Mouse (Mus musculus) kidney, postnatal 14 days (tissue): ENCODE results near the gene Spag16.
"Not testable (repeated sequence)": the region's sequence is repeated elsewhere in the genome, so short reads cannot be mapped to it uniquely, and the experiment has no call there.

Source experiments
- DNase-seq: peaks from one replicate; pipeline ENCODE4 v3.0.0; 2022; ENCODE audit warnings: mixed read lengths

Gene Spag16

GRCm38 (mm10) chr1:69826806-69827703, at the start of gene Spag16:
Spag16 (plus strand) TSS chr1:69826970.
- peak; percentile 37 for DNase-seq

- peak; percentile 53 for DNase-seq
Observed at GRCm38 (mm10) chr1:69785129-69785528, 41.6 kb upstream of the Spag16 start.

- DNase-seq: no peak
Observed at GRCm38 (mm10) chr1:69786716-69787115, 40.1 kb upstream of the Spag16 start.

- no peak for DNase-seq
Observed at GRCm38 (mm10) chr1:69787379-69787778, 39.4 kb upstream of the Spag16 start.

- peak; percentile 66 for DNase-seq
Observed at GRCm38 (mm10) chr1:69790337-69791250, 36.2 kb upstream of the Spag16 start.

GRCm38 (mm10) chr1:69798948-69799565, 27.7 kb upstream of the Spag16 start:
- DNase-seq: no peak

GRCm38 (mm10) chr1:69810161-69810560, 16.6 kb upstream of the Spag16 start:
- DNase-seq: no peak

- not testable (repeated sequence) for DNase-seq
Observed at GRCm38 (mm10) chr1:69825635-69826034, 1.1 kb upstream of the Spag16 start.

- peak; percentile 15 for DNase-seq
Observed at GRCm38 (mm10) chr1:69828872-69829479, 2.2 kb downstream of the Spag16 start.

GRCm38 (mm10) chr1:69830586-69830985, 3.8 kb downstream of the Spag16 start:
- no peak for DNase-seq

GRCm38 (mm10) chr1:69831002-69831401, 4.2 kb downstream of the Spag16 start:
- DNase-seq: no peak

GRCm38 (mm10) chr1:69833476-69833875, 6.7 kb downstream of the Spag16 start:
- not testable (repeated sequence) for DNase-seq

- no peak for DNase-seq
Observed at GRCm38 (mm10) chr1:69853436-69853835, 26.7 kb downstream of the Spag16 start.

GRCm38 (mm10) chr1:69867776-69868175, 41.0 kb downstream of the Spag16 start:
- DNase-seq: no peak

- DNase-seq: no peak
Observed at GRCm38 (mm10) chr1:69956606-69957005, 129.8 kb downstream of the Spag16 start.

GRCm38 (mm10) chr1:69996874-69997273, 170.1 kb downstream of the Spag16 start:
- DNase-seq: no peak

- DNase-seq: no peak
Observed at GRCm38 (mm10) chr1:70012991-70013390, 186.2 kb downstream of the Spag16 start.

GRCm38 (mm10) chr1:70037384-70037783, 210.6 kb downstream of the Spag16 start:
- no peak for DNase-seq

GRCm38 (mm10) chr1:70067404-70067803, 240.6 kb downstream of the Spag16 start:
- no peak for DNase-seq

GRCm38 (mm10) chr1:70073440-70073839, 246.7 kb downstream of the Spag16 start:
- DNase-seq: no peak

GRCm38 (mm10) chr1:70078806-70079205, 252.0 kb downstream of the Spag16 start:
- no peak for DNase-seq

GRCm38 (mm10) chr1:70082208-70082878, 255.6 kb downstream of the Spag16 start:
- DNase-seq: no peak
